Mouse (Mus musculus) inflammation-experienced regulatory T-cells, adult 6 months (primary cell): ENCODE results near the gene Pnpla3. TPM values are rescaled to one million over a fixed set of nuclear protein-coding genes. Genes with fewer than 3 reads are reported as not detected.

ENCODE experiments used
- ATAC-seq: one replicate; pipeline ENCODE4 v1.8.0; 2017
- polyA plus RNA-seq, 3 experiments: library from polyadenylated mRNA; unstranded; fragments of 100-300 nt; shearing (Covaris generic); gene quantifications; one replicate each; pipeline ENCODE4 v1.2.1; 2017

The Pnpla3 gene
- polyA plus RNA-seq, 3 experiments from 2014 or later, result 0.61 TPM; not detected in 2

GRCm38 (mm10) chr15:84182000-84182399, 14.4 kb downstream of the Pnpla3 start:
- no peak for ATAC-seq

GRCm38 (mm10) chr15:84183967-84184366, 16.3 kb downstream of the Pnpla3 start:
- ATAC-seq, result no peak

GRCm38 (mm10) chr15:84186196-84186595, 18.6 kb downstream of the Pnpla3 start:
- ATAC-seq, result no peak

- ATAC-seq, result no peak
Observed at GRCm38 (mm10) chr15:84188887-84189530, 21.4 kb downstream of the Pnpla3 start.

GRCm38 (mm10) chr15:84189881-84190280, 22.2 kb downstream of the Pnpla3 start:
- ATAC-seq, result no peak

- no peak for ATAC-seq
Observed at GRCm38 (mm10) chr15:84191724-84192057, 24.1 kb downstream of the Pnpla3 start.

- peak; percentile 100 for ATAC-seq
Observed at GRCm38 (mm10) chr15:84192058-84192791, 24.6 kb downstream of the Pnpla3 start, which contains the start of gene Samm50. Samm50 (plus strand) TSS chr15:84192241.

- no peak for ATAC-seq
Observed at GRCm38 (mm10) chr15:84196486-84197165, 29.0 kb downstream of the Pnpla3 start.

GRCm38 (mm10) chr15:84207327-84207726, 39.7 kb downstream of the Pnpla3 start:
- ATAC-seq, result no peak

GRCm38 (mm10) chr15:84209517-84210412, 42.1 kb downstream of the Pnpla3 start:
- ATAC-seq, result no peak

- no peak for ATAC-seq
Observed at GRCm38 (mm10) chr15:84210461-84210860, 42.8 kb downstream of the Pnpla3 start.

- no peak for ATAC-seq
Observed at GRCm38 (mm10) chr15:84210941-84211340, 43.3 kb downstream of the Pnpla3 start.

- ATAC-seq, result no peak
Observed at GRCm38 (mm10) chr15:84211564-84211963, 43.9 kb downstream of the Pnpla3 start.

- ATAC-seq, result peak; percentile 46
Observed at GRCm38 (mm10) chr15:84212031-84212755, 44.6 kb downstream of the Pnpla3 start.

- ATAC-seq, result no peak
Observed at GRCm38 (mm10) chr15:84212756-84213105, 45.1 kb downstream of the Pnpla3 start.

- no peak for ATAC-seq
Observed at GRCm38 (mm10) chr15:84213162-84213739, 45.6 kb downstream of the Pnpla3 start.

- ATAC-seq, result no peak
Observed at GRCm38 (mm10) chr15:84214476-84214875, 46.8 kb downstream of the Pnpla3 start.

- ATAC-seq, result no peak
Observed at GRCm38 (mm10) chr15:84215273-84215672, 47.6 kb downstream of the Pnpla3 start.

- no peak for ATAC-seq
Observed at GRCm38 (mm10) chr15:84216026-84216425, 48.4 kb downstream of the Pnpla3 start.

GRCm38 (mm10) chr15:84216461-84217084, 48.9 kb downstream of the Pnpla3 start:
- ATAC-seq, result no peak
